Mouse (Mus musculus): Measurements from ENCODE around the gene Gm28374. TPM values are rescaled to one million over a fixed set of nuclear protein-coding genes. Genes with fewer than 3 reads are reported as not detected.

Gm28374 gene
- total and polyA plus RNA-seq, 2 experiments from 2014 or later, result 0.57 TPM; not detected in 1

GRCm38 (mm10) chr19:6066571-6066970 is 15.5 kb downstream of the Gm28374 start:
- ATAC-seq (0 out of 2 replicates have a peak, but pooled peaks have one; percentile 0), DNase-seq (no peak)
- Histone ChIP-seq H3K9ac (peak overlapping the region; percentile 79), H3K4me3 (ENCODE audit: low read depth, low read length) (peak overlapping the region; percentile 64), H3K4me2 (ENCODE audit: low read depth) (peak overlapping the region; percentile 95), H3K9me3 (ENCODE audit: low read length) (no peaks in the 10 kb centered on the region), H3K27me3 (ENCODE audit: insufficient read depth, low read length) (no peaks in the 10 kb centered on the region), H3K4me1 (ENCODE audit: insufficient read depth) (peaks cover 23% of the 10 kb centered on the region), H3K27ac (ENCODE audit: low read depth, low read length) (peak overlapping the region; percentile 87), H3K36me3 (ENCODE audit: insufficient read depth) (peaks cover 29% of the 10 kb centered on the region)
- WGBS, result 37% methylated on average over 5 of the region's 5 CpGs
- TF ChIP-seq CTCF (IDR thresholded peaks at IDR 0.05; ENCODE audit: low read depth), result no peak

- 98% methylated on average over 6 of the region's 6 CpGs for whole genome bisulfite sequencing
- Histone ChIP-seq H3K4me3 (ENCODE audit: low read depth, low read length) (no peak overlapping the region), H3K4me1 (ENCODE audit: insufficient read depth) (peaks cover 22% of the 10 kb centered on the region), H3K27me3 (ENCODE audit: insufficient read depth, low read length) (no peaks in the 10 kb centered on the region), H3K27ac (ENCODE audit: low read depth, low read length) (no peak overlapping the region), H3K9me3 (ENCODE audit: low read length) (no peaks in the 10 kb centered on the region), H3K9ac (no peak overlapping the region), H3K36me3 (ENCODE audit: insufficient read depth) (0 out of 2 replicates have a peak, but pooled peaks cover 5% of the 10 kb centered on the region), H3K4me2 (ENCODE audit: low read depth) (no peak overlapping the region)
- ATAC-seq (no peak), DNase-seq (no peak)
- TF ChIP-seq CTCF (IDR thresholded peaks at IDR 0.05; ENCODE audit: low read depth), result no peak
These were observed 19.0 kb downstream of the Gm28374 start for GRCm38 (mm10) chr19:6063081-6063480.

- peak overlapping the region; percentile 99 for H3K4me2 ChIP-seq (ENCODE audit: low read depth)
- H3K4me3 ChIP-seq (ENCODE audit: low read depth, low read length), result peak overlapping the region; percentile 57
- H3K4me1 ChIP-seq (ENCODE audit: insufficient read depth), result peaks cover 19% of the 10 kb centered on the region
- no peak for DNase-seq
- no peaks in the 10 kb centered on the region for H3K27me3 ChIP-seq (ENCODE audit: insufficient read depth, low read length)
- no peak for ATAC-seq
- 0 out of 2 replicates have a peak, but pooled peaks cover 5% of the 10 kb centered on the region for H3K36me3 ChIP-seq (ENCODE audit: insufficient read depth)
- H3K27ac ChIP-seq (ENCODE audit: low read depth, low read length), result no peak overlapping the region
- WGBS, result 72% methylated on average over 5 of the region's 5 CpGs
- peak overlapping the region; percentile 93 for H3K9ac ChIP-seq
- no peak for TF ChIP-seq CTCF (IDR thresholded peaks at IDR 0.05; ENCODE audit: low read depth)
- H3K9me3 ChIP-seq (ENCODE audit: low read length), result no peaks in the 10 kb centered on the region
These were observed 19.6 kb downstream of the Gm28374 start for GRCm38 (mm10) chr19:6062418-6062817.

- Histone ChIP-seq H3K27ac (ENCODE audit: low read depth, low read length) (peak overlapping the region; percentile 86), H3K9ac (peak overlapping the region; percentile 93), H3K27me3 (ENCODE audit: insufficient read depth, low read length) (no peaks in the 10 kb centered on the region), H3K4me3 (ENCODE audit: low read depth, low read length) (peak overlapping the region; percentile 57), H3K4me2 (ENCODE audit: low read depth) (peak overlapping the region; percentile 99), H3K9me3 (ENCODE audit: low read length) (no peaks in the 10 kb centered on the region), H3K4me1 (ENCODE audit: insufficient read depth) (peaks cover 19% of the 10 kb centered on the region), H3K36me3 (ENCODE audit: insufficient read depth) (0 out of 2 replicates have a peak, but pooled peaks cover 5% of the 10 kb centered on the region)
- WGBS, result 2% methylated on average over 44 of the region's 44 CpGs
- ATAC-seq, result peak; percentile 3
- peak; percentile 28 for DNase-seq
- TF ChIP-seq CTCF (IDR thresholded peaks at IDR 0.05; ENCODE audit: low read depth), result no peak
These were observed 20.3 kb downstream of the Gm28374 start for GRCm38 (mm10) chr19:6061641-6062302.

GRCm38 (mm10) chr19:6061021-6061533 is 21.0 kb downstream of the Gm28374 start, which contains the start of gene Znhit2:
TSS of gene Znhit2 (plus strand) at chr19:6061192.
- Histone ChIP-seq H3K9ac (peak within 1 kb of the TSS; percentile 93), H3K4me3 (ENCODE audit: low read depth, low read length) (peak within 1 kb of the TSS; percentile 57), H3K4me2 (ENCODE audit: low read depth) (peak within 1 kb of the TSS; percentile 99), H3K9me3 (ENCODE audit: low read length) (no peaks in the 10 kb centered on the region), H3K27ac (ENCODE audit: low read depth, low read length) (peak within 1 kb of the TSS; percentile 86), H3K27me3 (ENCODE audit: insufficient read depth, low read length) (no peaks in the 10 kb centered on the region), H3K4me1 (ENCODE audit: insufficient read depth) (peaks cover 13% of the 10 kb centered on the region), H3K36me3 (ENCODE audit: insufficient read depth) (0 out of 2 replicates have a peak, but pooled peaks cover 5% of the 10 kb centered on the region)
- DNase-seq, result peak; percentile 96
- 2% methylated on average over 48 of the region's 58 CpGs for WGBS
- TF ChIP-seq CTCF (IDR thresholded peaks at IDR 0.05; ENCODE audit: low read depth), result peak; percentile 45
- peak; percentile 88 for ATAC-seq

- peak overlapping the region; percentile 88 for H3K4me2 ChIP-seq (ENCODE audit: low read depth)
- H3K9ac ChIP-seq, result no peak overlapping the region
- no peak for DNase-seq
- H3K4me1 ChIP-seq (ENCODE audit: insufficient read depth), result peaks cover 9% of the 10 kb centered on the region
- WGBS, result 81% methylated on average over 5 of the region's 5 CpGs
- H3K9me3 ChIP-seq (ENCODE audit: low read length), result no peaks in the 10 kb centered on the region
- no peak for ATAC-seq
- H3K4me3 ChIP-seq (ENCODE audit: low read depth, low read length), result no peak overlapping the region
- H3K27me3 ChIP-seq (ENCODE audit: insufficient read depth, low read length), result no peaks in the 10 kb centered on the region
- H3K36me3 ChIP-seq (ENCODE audit: insufficient read depth), result peaks cover 20% of the 10 kb centered on the region
- no peak for TF ChIP-seq CTCF (IDR thresholded peaks at IDR 0.05; ENCODE audit: low read depth)
- no peak overlapping the region for H3K27ac ChIP-seq (ENCODE audit: low read depth, low read length)
These were observed 23.1 kb downstream of the Gm28374 start for GRCm38 (mm10) chr19:6058966-6059365.

GRCm38 (mm10) chr19:6058513-6058912 is 23.5 kb downstream of the Gm28374 start:
- Histone ChIP-seq H3K9ac (peak overlapping the region; percentile 94), H3K4me2 (ENCODE audit: low read depth) (peak overlapping the region; percentile 88), H3K27ac (ENCODE audit: low read depth, low read length) (no peak overlapping the region), H3K9me3 (ENCODE audit: low read length) (no peaks in the 10 kb centered on the region), H3K27me3 (ENCODE audit: insufficient read depth, low read length) (no peaks in the 10 kb centered on the region), H3K4me3 (ENCODE audit: low read depth, low read length) (peak overlapping the region; percentile 91), H3K36me3 (ENCODE audit: insufficient read depth) (peaks cover 24% of the 10 kb centered on the region), H3K4me1 (ENCODE audit: insufficient read depth) (peaks cover 9% of the 10 kb centered on the region)
- TF ChIP-seq CTCF (IDR thresholded peaks at IDR 0.05; ENCODE audit: low read depth), result no peak
- WGBS, result 37% methylated on average over 5 of the region's 5 CpGs
- DNase-seq, result no peak
- no peak for ATAC-seq
